Mouse (Mus musculus): ENCODE results near the gene Jmjd1c. TPM values are rescaled to one million over a fixed set of nuclear protein-coding genes. Genes with fewer than 3 reads are reported as not detected.
A peak's percentile ranks its signal among the peaks of the same experiment; 100 is the strongest.

The Jmjd1c gene
- polyA plus RNA-seq, 1 experiment = 22.7 TPM

DNA sequence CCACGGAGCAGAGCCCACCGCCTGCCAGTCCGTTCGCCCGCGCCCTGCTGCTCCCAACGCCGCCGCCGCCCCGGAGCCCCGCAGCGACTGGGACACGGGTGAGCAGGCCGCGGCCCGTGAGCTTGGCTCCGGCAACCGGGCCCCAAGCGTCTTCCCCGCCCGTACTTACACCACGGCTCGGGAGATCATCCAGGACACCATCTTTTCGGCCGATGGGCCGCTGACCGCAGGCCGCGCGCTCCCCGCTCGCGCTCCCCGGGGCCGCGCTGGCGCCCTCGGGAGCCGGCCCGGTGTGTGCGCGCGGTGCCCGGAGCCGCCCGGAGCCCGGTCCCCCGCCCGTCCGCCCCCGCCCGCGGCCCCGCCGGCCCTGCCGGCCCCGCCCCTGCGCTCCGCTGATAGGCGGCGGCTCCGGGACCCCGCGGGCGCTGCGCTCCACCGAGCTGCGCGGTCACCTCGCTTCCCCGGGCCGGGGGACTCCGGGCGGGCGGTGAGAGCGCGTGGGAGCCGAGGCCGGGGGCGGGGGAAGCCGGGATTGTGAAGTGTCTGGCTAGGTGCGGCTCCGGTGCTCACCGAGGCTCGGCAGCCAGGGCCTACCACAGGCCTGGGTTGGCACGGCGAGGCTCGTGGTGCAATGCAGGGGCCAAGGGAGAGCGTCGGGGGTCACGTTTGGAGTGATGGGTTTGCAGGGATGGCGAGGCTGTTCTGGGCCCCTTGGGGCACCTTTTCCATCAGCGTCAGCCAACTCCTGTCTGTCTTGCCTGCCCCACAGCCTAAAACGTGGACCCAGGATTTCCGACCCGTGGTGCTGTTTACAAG, 904 bp downstream of the Jmjd1c start, which contains the start of gene Reep3:
Reep3 (minus strand) TSS at position 325 of the 816 bp plus-strand sequence.
- no peak for TF ChIP-seq POLR2A (IDR thresholded peaks at IDR 0.05; ENCODE audit: low read depth, low read length)
- TF ChIP-seq CTCF (IDR thresholded peaks at IDR 0.05; ENCODE audit: extremely low read depth, insufficient read length, insufficient replicate concordance, low read depth, low read length) = no peak
- peaks cover 1% of the 10 kb centered on the region; the same call in 1 of the 2 replicates for H3K36me3 ChIP-seq (ENCODE audit: control insufficient read depth, insufficient read depth, low read length)
- WGBS = under 1% methylated on average over 97 of the region's 97 CpGs
- H3K27ac ChIP-seq (ENCODE audit: insufficient read depth, low read depth, low read length) = peak within 1 kb of the TSS; percentile 98
- peaks cover 31% of the 10 kb centered on the region for H3K4me1 ChIP-seq (ENCODE audit: control insufficient read depth, insufficient read depth, insufficient read length, low read length)
- no peaks in the 10 kb centered on the region for H3K27me3 ChIP-seq (ENCODE audit: control insufficient read depth, insufficient read depth, low read length)
- peak within 1 kb of the TSS; percentile 96 for H3K4me3 ChIP-seq (ENCODE audit: low read depth, low read length)

DNA sequence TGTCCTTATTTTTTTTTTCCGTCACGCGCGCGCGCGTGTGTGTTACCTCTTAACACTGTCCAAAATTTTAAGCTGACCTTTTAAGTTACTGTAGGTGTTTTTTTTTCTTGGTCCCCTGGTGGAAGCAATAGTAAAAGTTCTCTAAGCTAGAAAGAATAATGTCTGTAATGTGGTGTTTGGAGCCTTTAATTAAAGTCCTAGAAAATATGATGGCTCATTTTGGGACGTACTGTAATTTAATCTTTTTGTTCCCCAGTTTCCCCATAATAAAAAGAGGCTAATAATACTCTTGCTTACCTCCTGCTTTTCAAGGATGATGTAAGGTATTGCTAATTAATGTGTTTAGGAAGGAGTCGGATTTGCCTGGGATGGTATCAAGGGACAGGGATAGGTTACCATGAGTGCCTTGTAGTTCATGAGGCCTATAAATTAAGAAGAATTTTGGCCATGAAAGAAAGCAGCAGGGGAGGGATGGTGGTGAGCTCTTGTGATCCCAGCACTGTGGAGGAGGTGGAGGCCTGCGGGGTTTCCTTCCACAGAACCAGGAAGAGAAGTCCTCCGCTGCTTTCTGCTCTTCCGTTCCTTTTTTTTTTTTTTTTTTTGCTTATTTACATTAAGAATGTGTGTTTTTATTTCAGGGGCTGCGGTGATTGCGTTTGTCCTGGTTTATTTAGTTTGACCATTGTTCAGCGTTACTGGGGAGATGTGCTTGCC, 1.7 kb downstream of the Jmjd1c start:
- WGBS = 1% methylated on average over 15 of the region's 15 CpGs
- TF ChIP-seq CTCF (IDR thresholded peaks at IDR 0.05; ENCODE audit: extremely low read depth, insufficient read length, insufficient replicate concordance, low read depth, low read length) (peak; percentile 5; the same call in 1 of the 2 replicates), POLR2A (IDR thresholded peaks at IDR 0.05; ENCODE audit: low read depth, low read length) (no peak)
- H3K27me3 ChIP-seq (ENCODE audit: control insufficient read depth, insufficient read depth, low read length) = no peaks in the 10 kb centered on the region
- H3K4me3 ChIP-seq (ENCODE audit: low read depth, low read length) = peak overlapping the region; percentile 96
- H3K27ac ChIP-seq (ENCODE audit: insufficient read depth, low read depth, low read length) = peak overlapping the region; percentile 79
- H3K36me3 ChIP-seq (ENCODE audit: control insufficient read depth, insufficient read depth, low read length) = peaks cover 1% of the 10 kb centered on the region; the same call in 1 of the 2 replicates
- H3K4me1 ChIP-seq (ENCODE audit: control insufficient read depth, insufficient read depth, insufficient read length, low read length) = peaks cover 38% of the 10 kb centered on the region

DNA sequence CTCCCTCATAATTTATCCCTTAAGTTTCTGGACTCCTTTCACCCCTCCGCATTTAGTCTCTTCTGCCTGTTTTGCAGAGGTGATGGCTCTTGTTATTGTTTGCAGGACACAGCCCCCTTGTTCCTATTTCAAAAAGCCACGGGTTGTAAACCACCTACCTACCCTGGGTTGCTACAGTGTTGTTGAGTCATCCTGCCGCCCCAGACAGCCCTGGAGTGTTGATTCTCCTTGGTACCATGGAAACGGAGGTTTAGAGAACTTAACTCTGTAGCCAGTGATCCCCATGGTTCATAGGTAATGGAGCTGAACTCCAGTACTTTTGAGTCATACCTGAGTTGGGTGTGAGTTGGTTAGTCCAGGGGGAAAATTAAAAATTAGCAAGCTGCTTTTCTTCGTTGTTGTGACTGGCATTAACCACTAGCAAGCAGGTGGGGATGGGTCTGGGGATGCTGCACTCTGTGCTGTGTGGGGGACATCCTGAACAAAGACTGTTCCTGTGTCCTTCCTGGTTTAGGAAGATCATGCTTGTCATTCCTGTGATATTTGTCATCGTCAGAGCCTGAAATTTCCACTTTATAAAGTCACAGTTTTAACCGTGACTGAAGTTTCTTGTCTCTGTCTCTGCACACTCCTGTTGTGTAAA, 2.6 kb downstream of the Jmjd1c start:
- WGBS = 34% methylated on average over 7 of the region's 7 CpGs
- H3K27me3 ChIP-seq (ENCODE audit: control insufficient read depth, insufficient read depth, low read length) = no peaks in the 10 kb centered on the region
- peaks cover 39% of the 10 kb centered on the region for H3K4me1 ChIP-seq (ENCODE audit: control insufficient read depth, insufficient read depth, insufficient read length, low read length)
- TF ChIP-seq CTCF (IDR thresholded peaks at IDR 0.05; ENCODE audit: extremely low read depth, insufficient read length, insufficient replicate concordance, low read depth, low read length) (no peak), POLR2A (IDR thresholded peaks at IDR 0.05; ENCODE audit: low read depth, low read length) (no peak)
- H3K27ac ChIP-seq (ENCODE audit: insufficient read depth, low read depth, low read length) = 0 out of 2 replicates have a peak overlapping the region, but pooled peaks have one; percentile 15
- peaks cover 1% of the 10 kb centered on the region; the same call in 1 of the 2 replicates for H3K36me3 ChIP-seq (ENCODE audit: control insufficient read depth, insufficient read depth, low read length)
- H3K4me3 ChIP-seq (ENCODE audit: low read depth, low read length) = no peak overlapping the region

DNA sequence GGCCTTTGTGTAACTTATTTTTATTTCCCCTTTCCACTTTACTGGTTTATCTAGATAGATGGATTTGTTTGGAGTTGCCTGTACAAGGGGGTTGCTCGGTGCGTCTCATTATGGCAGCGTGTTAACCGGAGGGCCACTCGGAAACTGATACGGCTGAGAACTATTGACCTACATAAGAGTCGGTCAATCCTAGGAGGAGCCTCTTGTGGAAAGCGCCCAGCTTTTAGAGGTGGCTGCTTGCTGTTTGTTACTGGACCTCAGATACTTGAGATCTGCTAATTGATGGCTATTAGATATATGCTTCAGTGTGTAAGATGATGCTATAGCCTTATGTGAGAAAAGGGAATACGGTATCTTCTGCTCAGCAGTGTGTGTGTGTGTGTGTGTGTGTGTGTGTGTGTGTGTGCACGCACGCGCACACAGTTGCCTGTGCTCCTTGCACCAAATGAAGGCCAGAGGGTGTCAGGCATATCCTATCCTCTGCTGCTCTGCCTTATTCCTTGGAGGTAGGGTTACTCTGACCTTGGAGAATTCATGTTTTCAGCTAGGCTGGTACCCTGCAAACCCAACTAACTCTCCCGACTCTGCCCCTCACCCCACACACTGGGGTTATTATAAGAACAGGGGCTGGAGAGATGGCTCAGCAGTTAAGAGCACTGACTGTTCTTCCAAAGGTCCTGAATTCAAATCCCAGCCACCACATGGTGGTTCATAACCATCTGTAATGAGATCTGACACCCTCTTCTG, 3.4 kb downstream of the Jmjd1c start:
- no peak for TF ChIP-seq POLR2A (IDR thresholded peaks at IDR 0.05; ENCODE audit: low read depth, low read length)
- TF ChIP-seq CTCF (IDR thresholded peaks at IDR 0.05; ENCODE audit: extremely low read depth, insufficient read length, insufficient replicate concordance, low read depth, low read length) = no peak
- Histone ChIP-seq H3K27ac (ENCODE audit: insufficient read depth, low read depth, low read length) (peak overlapping the region; percentile 50), H3K4me1 (ENCODE audit: control insufficient read depth, insufficient read depth, insufficient read length, low read length) (peaks cover 33% of the 10 kb centered on the region), H3K4me3 (ENCODE audit: low read depth, low read length) (no peak overlapping the region), H3K36me3 (ENCODE audit: control insufficient read depth, insufficient read depth, low read length) (peaks cover 1% of the 10 kb centered on the region; the same call in 1 of the 2 replicates), H3K27me3 (ENCODE audit: control insufficient read depth, insufficient read depth, low read length) (no peaks in the 10 kb centered on the region)
- WGBS = 79% methylated on average over 13 of the region's 13 CpGs

DNA sequence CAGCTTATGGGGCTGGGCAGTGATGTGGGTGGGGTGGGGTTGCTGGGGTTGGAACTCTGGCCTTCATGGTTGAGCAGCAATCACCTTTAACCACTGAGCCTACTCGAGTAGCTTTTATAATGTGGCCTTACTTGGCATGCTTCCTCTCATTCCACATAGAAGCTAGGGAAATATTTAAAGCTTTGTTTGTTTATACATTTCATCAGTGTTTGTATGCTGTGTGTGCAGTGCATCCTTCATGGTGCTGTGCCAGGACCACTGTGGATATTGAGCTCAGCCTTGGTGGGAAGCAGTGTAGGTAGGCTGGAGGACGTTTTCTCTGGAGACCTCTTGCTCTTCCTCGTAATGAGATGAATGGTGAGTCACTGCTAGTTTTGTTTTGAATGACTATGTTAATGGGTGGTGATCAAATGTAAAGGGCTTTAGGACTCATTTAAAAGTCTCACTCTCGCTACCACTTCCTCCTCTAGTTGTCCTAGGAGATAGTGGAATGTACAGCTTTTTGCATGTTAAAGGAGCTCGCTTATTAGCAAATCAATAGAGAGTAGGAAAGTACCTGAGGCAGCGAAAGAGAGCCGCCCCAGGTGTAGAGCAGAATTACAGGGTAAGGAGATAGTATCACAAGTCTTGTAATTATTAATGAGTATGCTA, 4.2 kb downstream of the Jmjd1c start:
- H3K36me3 ChIP-seq (ENCODE audit: control insufficient read depth, insufficient read depth, low read length) = peaks cover 1% of the 10 kb centered on the region; the same call in 1 of the 2 replicates
- no peak for TF ChIP-seq POLR2A (IDR thresholded peaks at IDR 0.05; ENCODE audit: low read depth, low read length)
- TF ChIP-seq CTCF (IDR thresholded peaks at IDR 0.05; ENCODE audit: extremely low read depth, insufficient read length, insufficient replicate concordance, low read depth, low read length) = no peak
- peaks cover 29% of the 10 kb centered on the region for H3K4me1 ChIP-seq (ENCODE audit: control insufficient read depth, insufficient read depth, insufficient read length, low read length)
- WGBS = 21% methylated on average over 7 of the region's 7 CpGs
- peak overlapping the region; percentile 70 for H3K27ac ChIP-seq (ENCODE audit: insufficient read depth, low read depth, low read length)
- no peak overlapping the region for H3K4me3 ChIP-seq (ENCODE audit: low read depth, low read length)
- no peaks in the 10 kb centered on the region for H3K27me3 ChIP-seq (ENCODE audit: control insufficient read depth, insufficient read depth, low read length)

DNA sequence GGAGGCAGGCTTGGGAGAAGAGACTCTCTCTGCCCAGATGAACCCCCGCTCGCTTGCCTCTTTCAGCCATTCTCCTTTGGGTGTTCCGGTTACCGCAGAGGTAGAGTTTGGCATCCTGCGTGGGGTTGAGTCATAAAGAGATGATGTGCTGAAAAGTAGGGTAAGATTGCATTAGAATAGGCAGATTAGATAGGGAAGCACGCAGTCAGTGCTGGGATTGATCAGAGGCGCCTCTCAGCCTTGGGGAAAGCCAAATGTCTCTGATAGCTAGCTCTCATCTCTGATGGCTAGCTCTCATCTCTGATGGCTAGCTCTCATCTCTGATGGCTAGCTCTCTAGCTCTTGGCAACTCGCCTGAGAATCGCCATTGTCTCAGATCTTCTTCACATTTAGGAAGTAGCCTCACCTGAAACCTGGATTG, 4.9 kb downstream of the Jmjd1c start:
- no peak for TF ChIP-seq CTCF (IDR thresholded peaks at IDR 0.05; ENCODE audit: extremely low read depth, insufficient read length, insufficient replicate concordance, low read depth, low read length)
- TF ChIP-seq POLR2A (IDR thresholded peaks at IDR 0.05; ENCODE audit: low read depth, low read length) = no peak
- Histone ChIP-seq H3K36me3 (ENCODE audit: control insufficient read depth, insufficient read depth, low read length) (peaks cover 1% of the 10 kb centered on the region; the same call in 1 of the 2 replicates), H3K27ac (ENCODE audit: insufficient read depth, low read depth, low read length) (peak overlapping the region; percentile 74), H3K4me1 (ENCODE audit: control insufficient read depth, insufficient read depth, insufficient read length, low read length) (peaks cover 29% of the 10 kb centered on the region), H3K27me3 (ENCODE audit: control insufficient read depth, insufficient read depth, low read length) (no peaks in the 10 kb centered on the region), H3K4me3 (ENCODE audit: low read depth, low read length) (no peak overlapping the region)
- WGBS = 59% methylated on average over 9 of the region's 9 CpGs

Measured in small intestine, adult 2 months (tissue).